Mouse (Mus musculus): Measurements from ENCODE around the gene Elovl5. TPM values are rescaled to one million over a fixed set of nuclear protein-coding genes. Genes with fewer than 3 reads are reported as not detected.

Elovl5 gene
- 10 to 100 TPM; 70.4 to 73.1 TPM for total RNA-seq (2021)
- long read RNA-seq, transcript Elovl5-201 (8 exons, 2,782 nt), result major isoform, 47 of 75 reads
- long read RNA-seq, partial matches to known transcripts, result 24 of 75 reads
- long read RNA-seq, other reads (novel, unspliced or antisense), result 4 of 75 reads

DNA sequence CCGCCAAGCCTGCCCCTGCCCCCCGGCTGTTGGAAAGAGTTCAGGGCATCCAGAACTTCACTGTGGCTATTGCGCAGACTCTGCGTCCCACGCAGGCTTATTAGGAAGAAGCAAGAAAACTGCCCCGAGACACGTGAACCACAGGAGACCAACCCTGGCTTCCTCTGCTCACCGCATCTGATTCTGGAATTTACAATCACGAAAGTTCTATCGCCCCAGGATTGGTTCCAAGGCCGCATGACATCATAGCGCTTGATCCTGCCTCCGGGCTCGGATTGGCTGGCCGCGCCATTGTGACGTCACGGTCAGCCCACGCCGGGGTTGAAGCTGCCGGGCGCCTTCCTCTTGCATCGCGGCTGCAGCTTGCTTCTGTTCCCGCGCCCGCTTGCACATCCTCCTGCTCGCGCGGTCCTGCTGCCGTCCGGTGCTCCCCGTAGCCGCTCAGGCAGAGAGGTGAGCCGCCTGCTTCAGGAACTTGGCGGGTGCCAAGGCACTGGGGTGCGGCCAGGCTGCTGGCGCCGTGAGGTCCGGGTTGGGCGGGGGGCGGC is at the start of gene Elovl5:
Gene Elovl5 (plus strand): TSS at position 291 of the 548 bp plus-strand sequence.
- DNase-seq (ENCODE audit: low spot score in 2 of 2), result peak; percentile 95 to 98

DNA sequence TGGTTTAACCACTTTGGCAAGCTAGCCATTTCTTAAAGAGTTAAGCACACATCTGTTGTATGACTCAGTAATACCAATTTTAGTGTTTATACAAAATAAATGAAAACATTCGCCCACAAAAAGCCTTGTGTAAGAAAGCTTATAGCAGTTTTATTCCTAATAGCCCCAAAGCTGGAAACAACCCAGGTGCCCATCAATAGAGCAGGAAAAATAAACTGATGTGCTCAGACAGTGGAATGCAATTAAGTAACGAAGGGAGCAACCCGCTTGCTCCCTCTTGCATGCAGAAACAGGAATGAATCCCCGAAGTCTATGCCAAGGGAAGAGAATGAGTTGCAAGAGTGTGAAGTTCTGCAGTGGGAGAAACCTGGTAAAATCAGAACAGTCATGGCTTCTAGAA is 25.7 kb upstream of the Elovl5 start:
- DNase-seq (ENCODE audit: low spot score in 2 of 2), result no peak

GRCm38 (mm10) chr9:77898551-77898950 is 18.6 kb upstream of the Elovl5 start:
- no peak for DNase-seq (ENCODE audit: low spot score in 2 of 2)

GRCm38 (mm10) chr9:77904133-77904532 is 13.0 kb upstream of the Elovl5 start:
- DNase-seq (ENCODE audit: low spot score in 2 of 2), result no peak

- no peak for DNase-seq (ENCODE audit: low spot score in 2 of 2)
Measured at GRCm38 (mm10) chr9:77909572-77910269, 7.4 kb upstream of the Elovl5 start.

GRCm38 (mm10) chr9:77910270-77911240 is 6.6 kb upstream of the Elovl5 start:
- peak; percentile 71 to 85 for DNase-seq (ENCODE audit: low spot score in 2 of 2)

DNA sequence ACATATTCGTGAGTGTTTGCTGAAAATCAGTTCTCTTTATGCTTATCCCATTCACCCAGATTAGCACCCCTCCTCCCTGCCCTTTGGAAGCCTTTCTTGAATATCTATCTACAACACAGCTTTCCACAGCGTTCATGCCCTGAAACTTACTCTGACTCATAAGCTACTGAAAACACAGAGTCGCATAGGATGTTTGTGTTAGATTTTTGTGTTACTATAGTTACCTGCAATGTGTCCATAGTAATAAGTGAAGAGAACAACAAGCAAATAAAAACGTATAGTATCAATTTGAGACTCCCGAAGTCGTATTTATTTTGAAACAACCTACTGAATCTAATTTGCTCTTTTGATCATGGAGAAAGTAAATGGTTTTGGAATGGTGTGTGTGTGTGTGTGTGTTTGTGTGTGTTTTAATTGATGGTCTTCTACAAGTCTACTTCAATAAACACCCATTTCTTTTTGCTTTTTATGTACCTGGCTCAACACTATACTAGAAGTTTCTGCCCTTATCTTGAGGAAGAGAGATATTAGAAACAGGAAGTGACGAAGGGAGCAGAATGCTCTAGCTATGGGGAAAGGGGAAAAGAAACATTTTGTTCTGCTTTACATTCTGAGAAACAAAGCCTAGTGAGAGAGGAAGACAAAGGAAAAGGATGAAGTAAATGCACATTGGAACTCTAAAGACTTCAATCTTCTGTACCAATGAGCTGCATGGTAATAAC is 5.5 kb upstream of the Elovl5 start:
- DNase-seq (ENCODE audit: low spot score in 2 of 2), result no peak

GRCm38 (mm10) chr9:77912246-77912645 is 4.9 kb upstream of the Elovl5 start:
- DNase-seq (ENCODE audit: low spot score in 2 of 2), result no peak

DNA sequence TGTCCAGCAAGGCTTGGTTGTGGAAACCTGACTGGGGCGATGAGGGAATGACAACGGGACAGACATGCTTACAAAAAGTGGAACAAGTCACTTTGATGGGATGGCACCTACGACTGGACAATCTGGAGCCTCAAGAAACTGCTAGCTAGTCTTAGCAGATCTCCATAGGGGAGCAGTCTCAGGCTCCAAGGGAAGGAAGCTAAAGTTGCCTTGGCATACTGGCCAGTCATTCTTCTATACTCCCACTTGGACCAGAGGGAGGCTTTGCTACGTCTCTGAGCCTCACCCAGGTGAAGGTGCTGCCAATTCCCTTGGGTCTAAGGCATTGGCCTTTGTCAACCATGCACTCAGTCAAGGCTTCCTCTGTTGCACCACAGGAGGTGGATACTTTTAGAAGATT is 2.5 kb upstream of the Elovl5 start:
- DNase-seq (ENCODE audit: low spot score in 2 of 2), result no peak

- no peak for DNase-seq (ENCODE audit: low spot score in 2 of 2)
Measured at GRCm38 (mm10) chr9:77915791-77916190, 1.4 kb upstream of the Elovl5 start.

- DNase-seq (ENCODE audit: low spot score in 2 of 2), result no peak
Measured at GRCm38 (mm10) chr9:77917622-77918131, 513 bp downstream of the Elovl5 start.

DNA sequence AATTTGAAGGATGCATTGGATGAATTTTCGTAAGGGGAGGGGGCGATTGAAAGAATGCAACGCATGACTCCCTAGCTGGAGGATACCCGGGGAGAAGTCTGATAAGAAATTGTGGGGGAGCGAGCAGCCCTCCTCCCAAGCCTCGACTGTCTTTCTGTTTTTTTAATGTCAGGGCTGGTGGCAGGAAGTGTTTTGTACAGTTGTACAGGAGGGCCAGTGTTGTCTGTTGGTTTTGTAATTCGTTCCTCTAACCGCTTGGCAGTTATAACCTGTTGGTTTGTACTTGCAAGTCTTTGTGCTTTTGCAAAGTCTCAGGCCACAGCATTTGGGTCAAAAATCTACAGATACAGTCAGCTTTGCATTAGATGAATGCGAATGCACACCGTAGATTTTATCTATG is 1.0 kb downstream of the Elovl5 start:
- no peak for DNase-seq (ENCODE audit: low spot score in 2 of 2)

DNA sequence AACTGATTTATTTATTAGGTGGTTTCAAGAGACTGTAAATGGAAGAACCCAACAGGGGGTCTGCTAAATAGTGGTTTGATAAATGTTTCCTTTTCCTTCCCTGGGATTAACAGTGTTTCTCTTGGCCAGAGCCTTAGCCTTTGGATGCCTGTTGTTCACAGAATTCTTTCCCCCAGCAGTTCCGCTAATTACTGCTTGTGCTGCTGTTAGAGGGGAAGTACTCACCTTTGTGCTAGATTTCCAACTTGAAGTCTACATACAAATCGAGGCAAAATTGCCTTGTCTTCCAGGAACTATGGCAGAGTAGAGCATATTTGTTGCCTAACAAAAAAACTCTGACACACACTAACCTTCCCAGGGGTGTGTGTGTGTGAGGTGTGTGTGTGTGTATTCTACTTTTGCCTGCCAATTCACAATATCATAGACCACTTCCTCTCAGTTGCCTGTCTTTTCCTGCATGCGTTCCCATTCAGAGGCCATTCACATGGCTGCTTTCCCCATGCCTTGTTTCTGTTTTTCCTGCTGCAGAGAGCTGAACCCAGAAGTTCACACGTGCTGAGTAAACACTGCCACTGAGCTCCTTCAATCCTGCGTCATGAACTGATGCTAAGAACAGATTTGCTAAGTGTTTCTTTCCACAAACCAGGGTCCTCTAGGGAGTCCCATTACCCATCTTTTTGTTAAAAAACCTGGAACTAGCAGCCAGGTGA is 2.0 kb downstream of the Elovl5 start:
- DNase-seq (ENCODE audit: low spot score in 2 of 2), result no peak

DNA sequence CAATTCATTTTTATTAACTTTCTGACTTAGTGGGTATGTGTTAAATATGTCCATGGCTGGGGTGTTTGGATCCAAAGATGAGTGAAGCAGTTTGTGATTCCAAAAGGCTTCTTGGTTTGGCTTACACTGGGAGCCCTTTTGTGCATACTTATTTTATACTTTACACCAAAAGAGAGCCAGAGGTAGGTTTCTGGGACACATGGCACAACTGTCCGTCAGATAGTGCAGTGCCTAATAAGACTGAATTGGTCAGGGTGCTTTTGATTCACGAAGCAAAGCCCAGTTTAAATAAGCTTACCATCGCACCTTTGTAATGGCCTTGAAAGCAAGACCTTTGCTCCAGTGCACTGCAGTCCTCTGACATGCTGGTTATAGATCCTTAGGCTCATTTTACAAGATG is 3.3 kb downstream of the Elovl5 start:
- DNase-seq (ENCODE audit: low spot score in 2 of 2), result no peak

GRCm38 (mm10) chr9:77921366-77922260 is 4.4 kb downstream of the Elovl5 start:
- DNase-seq (ENCODE audit: low spot score in 2 of 2), result no peak

GRCm38 (mm10) chr9:77923774-77924173 is 6.6 kb downstream of the Elovl5 start:
- no peak for DNase-seq (ENCODE audit: low spot score in 2 of 2)

DNA sequence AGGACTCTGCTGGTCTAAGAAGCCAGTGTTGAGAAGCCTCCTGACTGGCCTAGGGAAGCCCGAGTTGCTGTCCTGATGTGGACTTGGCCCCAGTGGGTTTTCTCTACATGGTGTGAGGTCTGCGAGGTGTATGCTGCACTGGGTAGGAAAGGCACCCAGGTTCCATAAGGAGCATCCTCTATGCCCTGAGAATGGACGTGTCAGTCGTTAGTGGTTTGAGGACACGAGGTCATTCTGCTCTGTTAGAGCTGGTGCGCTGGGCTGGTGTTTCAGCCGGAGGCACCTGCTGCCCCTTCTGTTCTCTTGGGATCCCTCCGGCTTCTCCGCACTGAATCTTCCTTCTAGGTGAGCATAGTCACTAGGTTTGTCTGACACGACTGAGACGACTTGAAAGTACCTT is 7.0 kb downstream of the Elovl5 start:
- DNase-seq (ENCODE audit: low spot score in 2 of 2), result no peak

GRCm38 (mm10) chr9:77926151-77926550 is 9.0 kb downstream of the Elovl5 start:
- DNase-seq (ENCODE audit: low spot score in 2 of 2), result no peak

GRCm38 (mm10) chr9:77926911-77927310 is 9.7 kb downstream of the Elovl5 start:
- no peak for DNase-seq (ENCODE audit: low spot score in 2 of 2)

Data from layer of hippocampus, adult 18-20 months (tissue).